Mouse (Mus musculus) fibroblast of lung, adult 2 months (primary cell): ENCODE results near the gene Pdpk1.

Experiments used
- DNase-seq: peaks from one replicate; pipeline ENCODE4 v3.0.0-alpha.2; 2011; ENCODE audit warnings: low read depth

Pdpk1 gene

DNA sequence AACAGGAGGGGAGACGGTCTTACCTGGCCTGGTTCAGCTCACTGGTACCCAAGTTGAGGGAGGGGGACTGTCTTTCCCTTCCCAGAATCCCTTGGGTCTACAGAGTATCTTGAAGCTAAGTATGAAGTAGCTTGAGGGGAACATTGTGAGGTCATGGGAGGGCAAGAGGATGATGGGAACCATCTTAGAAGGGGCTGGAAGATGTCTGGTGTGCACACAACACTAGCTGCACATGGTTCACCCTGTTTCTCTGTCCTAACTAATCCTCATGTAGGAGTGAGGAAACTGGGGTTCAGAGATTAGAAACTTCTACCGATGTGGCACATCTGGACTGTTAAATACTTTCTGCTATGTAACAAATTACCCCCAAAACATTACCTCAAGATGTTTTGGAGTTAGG, at the start of gene Pdpk1:
Gene Pdpk1, minus strand, starts transcription at position 101 of the 400 bp plus-strand sequence.
- no peak for DNase-seq

DNA sequence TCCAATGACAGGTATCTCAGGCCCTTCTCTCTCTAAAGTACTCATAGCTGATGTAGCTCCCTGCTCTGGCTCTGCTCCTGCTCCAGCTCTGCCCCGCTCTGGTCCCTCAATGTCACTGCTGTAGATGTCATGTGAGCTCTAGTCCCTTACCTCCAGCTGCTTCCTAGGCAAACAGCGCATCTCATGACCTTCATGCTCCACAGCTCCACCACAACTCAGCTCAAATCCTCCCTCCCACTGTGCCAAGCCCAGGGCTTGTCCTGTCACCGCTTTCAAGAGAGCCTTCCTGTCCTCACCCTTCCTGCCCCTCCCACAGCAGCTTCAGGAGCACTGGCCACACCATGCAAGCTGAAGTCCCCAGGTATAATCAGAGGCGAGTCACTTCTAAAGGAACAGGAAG, 49.0 kb upstream of the Pdpk1 start:
- no peak for DNase-seq

DNA sequence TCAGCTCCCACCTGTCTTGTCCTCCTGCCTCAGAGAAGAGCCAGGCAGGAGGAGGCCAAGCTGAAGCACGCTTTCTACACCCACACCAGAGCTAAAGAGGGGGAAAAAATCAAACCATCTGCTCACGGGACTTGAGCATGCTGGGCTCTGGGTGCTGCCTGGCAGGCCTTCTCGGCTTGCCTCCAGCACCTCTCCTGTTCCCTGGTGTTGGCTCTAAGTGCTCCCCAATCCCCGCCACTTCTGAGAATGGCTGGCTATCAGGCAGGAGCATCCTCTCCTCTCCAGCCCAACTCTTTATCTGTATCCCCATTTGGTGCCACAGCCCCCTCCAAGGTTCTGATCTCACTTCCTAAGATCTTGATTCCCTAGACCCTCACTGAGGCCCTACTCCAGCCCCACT, 48.5 kb upstream of the Pdpk1 start:
- DNase-seq = no peak

- no peak for DNase-seq
Observed at GRCm38 (mm10) chr17:24197032-24197824, 46.5 kb upstream of the Pdpk1 start.

DNA sequence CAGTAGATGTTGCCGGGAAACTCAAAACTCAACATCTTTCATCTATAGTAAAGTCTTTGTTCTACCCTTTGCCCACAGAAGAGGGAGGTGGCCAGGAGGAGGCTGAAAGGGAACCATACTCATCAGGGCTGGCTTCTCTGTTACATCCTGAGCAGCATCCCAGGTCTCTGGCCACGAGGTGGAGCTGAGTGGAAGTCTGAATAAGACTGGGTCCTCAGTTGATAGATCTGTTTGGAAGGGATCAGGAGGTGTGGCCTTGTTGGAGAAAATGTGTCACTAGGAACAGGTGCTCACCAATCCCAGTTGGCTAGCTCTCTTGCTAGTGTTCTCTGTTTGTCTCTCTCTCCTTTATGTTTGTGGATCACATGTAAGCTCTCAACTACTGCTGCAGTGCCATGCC, 44.6 kb upstream of the Pdpk1 start:
- no peak for DNase-seq

DNA sequence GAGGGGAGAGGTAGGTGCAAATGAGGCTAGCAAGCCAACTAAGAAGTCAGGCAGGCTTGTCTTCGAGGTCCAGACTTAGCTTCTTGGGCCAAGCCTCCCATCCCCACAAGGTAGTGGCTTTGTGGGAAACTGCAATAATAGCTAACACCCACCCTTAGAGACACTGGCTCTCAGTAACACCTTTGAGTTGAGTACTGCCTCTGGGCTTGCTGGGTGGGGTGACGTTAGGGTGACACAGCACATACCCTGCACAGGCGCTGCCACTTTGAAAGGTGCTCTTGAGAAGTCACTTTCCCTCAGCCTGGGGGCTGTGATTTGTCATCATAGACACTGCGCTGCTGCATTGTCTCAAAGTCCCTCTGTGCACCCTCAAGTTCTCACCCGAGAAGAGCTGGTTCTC, 43.0 kb upstream of the Pdpk1 start:
- no peak for DNase-seq

DNA sequence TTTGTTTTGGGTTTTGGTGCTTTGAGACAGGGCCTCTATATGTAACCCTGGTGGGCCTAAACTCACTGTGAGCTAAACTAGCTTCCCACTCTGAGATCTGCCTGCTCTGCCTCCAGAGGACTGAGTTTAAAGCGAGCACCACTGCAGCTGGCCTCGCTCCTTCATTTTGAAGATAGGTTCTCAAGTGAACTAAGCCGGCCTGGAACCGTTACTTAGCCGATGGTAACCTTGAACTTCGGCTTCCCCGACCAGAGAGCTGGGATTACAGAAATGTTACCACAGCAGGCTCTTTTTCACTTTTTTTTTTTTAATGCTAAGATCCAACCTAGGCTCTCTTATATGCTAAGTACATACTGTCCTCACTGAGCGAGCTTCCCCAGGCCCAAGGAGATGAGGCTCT, 42.5 kb upstream of the Pdpk1 start:
- DNase-seq = no peak

DNA sequence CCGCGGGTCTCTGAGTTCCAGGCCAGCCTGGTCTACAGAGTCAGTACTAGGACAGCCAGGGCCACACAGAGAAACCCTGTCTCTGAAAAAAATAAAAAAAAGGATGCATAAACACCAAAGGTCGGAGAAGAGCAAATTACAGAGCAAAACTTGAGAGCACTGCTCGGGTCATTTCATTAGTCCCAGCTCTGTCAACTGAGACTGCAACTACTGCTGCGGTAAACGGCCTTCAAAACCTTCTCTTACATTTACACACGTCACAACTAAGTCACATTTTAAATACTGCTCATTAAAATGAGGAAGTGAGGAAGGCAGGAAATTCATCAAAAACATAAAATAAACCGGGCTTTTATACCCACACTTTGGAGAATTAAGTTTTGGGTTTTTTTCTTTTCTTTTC, 42.1 kb upstream of the Pdpk1 start:
- no peak for DNase-seq

- no peak for DNase-seq
Observed at GRCm38 (mm10) chr17:24191481-24191880, 40.8 kb upstream of the Pdpk1 start.

GRCm38 (mm10) chr17:24190934-24191333, 40.2 kb upstream of the Pdpk1 start:
- DNase-seq = no peak

DNA sequence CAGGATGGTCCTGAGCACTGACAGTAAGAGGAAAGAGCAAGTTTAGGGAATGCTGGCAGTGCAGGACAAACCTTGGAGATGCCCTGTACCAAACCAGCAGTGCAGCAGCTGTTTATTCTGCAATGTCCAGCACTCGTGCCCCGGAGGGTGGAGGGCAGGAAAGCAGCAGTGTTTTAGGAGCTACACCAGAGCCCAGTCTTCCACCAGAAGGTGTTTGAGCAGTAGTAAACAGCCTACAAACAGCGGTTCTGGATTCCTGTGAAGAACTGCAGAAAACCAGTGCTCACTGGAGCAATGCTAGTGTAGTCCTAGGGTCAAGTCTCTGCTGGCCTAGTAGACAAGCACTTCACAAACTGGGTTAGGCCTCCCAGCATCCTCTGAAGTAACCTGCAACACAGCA, 23.5 kb upstream of the Pdpk1 start:
- DNase-seq = no peak

- no peak for DNase-seq
Observed at GRCm38 (mm10) chr17:24173423-24173822, 22.7 kb upstream of the Pdpk1 start.

GRCm38 (mm10) chr17:24171738-24172137, 21.0 kb upstream of the Pdpk1 start:
- DNase-seq = no peak

DNA sequence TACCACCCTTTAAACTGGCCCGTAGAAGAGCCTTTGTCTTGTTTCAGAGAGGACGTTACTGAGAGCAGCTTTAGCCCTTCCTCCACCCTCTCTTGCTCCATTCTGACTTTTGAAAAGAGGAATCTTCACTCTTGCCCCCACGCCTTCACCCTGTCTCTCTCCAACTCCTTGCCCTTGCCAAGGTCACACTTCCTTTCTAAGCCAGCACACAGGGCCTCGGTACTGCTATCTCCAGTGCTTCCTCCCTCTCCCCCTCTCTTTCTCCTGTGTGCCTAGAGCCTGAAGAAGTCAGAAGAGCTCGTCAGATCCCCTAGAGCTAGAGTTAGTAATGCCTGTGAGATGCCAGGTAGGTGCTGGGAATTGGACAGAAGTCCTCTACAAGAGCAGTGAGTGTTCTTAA, 20.0 kb upstream of the Pdpk1 start:
- no peak for DNase-seq

DNA sequence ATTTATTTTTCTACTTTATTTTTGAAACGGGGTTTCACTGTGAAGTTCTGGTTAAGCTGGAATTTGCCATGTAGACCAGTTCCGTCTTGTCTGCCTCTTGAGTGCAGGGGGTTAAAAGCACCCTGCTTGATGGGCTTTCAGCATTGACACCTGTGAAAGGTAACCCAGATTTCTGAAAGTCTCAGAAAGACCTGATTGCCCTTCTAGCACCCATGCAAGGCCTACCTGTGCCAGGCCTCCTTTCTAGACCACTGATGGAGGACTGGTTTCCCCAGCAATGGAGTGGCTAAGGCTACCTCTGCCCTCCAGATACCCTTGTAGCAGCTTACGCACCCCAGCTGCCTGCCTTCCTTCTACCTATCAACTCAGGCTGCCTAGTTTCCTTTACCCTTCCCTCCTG, 19.4 kb upstream of the Pdpk1 start:
- DNase-seq = no peak

- peak; percentile 70 for DNase-seq
Observed at GRCm38 (mm10) chr17:24169317-24170065, 18.8 kb upstream of the Pdpk1 start, which contains the start of gene Atp6v0c. Gene Atp6v0c, minus strand, starts transcription at chr17:24169702.

DNA sequence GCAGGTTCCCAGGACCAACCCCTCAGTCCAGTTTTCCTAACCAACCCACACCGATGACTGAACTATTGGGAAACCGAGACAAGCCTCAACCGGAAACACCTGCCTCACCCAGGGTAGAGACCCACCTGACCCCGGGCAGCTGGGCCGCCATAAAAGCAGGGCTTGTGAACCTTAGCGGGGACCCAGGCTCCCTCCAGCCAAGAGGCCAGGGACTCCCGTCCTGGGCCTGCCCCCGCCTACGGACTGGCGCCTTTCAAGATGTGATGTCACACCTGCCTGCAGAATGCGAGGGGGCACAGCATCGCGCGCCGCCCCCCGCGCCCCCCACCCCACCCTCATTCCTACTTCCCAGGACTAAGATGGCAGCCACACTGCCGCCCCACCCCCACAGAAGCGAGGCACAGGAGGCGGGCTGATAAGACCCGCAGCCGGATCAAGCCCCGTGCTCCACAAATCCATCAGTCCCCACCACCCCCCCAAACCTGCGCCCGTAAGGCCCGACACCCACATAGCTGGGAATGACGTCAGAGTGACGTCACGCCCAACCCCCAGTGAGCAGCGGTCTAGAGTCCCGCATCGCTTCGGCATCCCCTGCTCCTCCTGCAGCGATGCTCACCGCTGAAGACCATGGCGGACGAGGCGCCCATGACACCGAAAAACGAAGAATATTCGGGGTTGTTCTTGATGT, 18.0 kb upstream of the Pdpk1 start:
- DNase-seq = no peak

GRCm38 (mm10) chr17:24167891-24168505, 17.3 kb upstream of the Pdpk1 start:
- no peak for DNase-seq

GRCm38 (mm10) chr17:24167120-24167519, 16.4 kb upstream of the Pdpk1 start:
- DNase-seq = no peak

DNA sequence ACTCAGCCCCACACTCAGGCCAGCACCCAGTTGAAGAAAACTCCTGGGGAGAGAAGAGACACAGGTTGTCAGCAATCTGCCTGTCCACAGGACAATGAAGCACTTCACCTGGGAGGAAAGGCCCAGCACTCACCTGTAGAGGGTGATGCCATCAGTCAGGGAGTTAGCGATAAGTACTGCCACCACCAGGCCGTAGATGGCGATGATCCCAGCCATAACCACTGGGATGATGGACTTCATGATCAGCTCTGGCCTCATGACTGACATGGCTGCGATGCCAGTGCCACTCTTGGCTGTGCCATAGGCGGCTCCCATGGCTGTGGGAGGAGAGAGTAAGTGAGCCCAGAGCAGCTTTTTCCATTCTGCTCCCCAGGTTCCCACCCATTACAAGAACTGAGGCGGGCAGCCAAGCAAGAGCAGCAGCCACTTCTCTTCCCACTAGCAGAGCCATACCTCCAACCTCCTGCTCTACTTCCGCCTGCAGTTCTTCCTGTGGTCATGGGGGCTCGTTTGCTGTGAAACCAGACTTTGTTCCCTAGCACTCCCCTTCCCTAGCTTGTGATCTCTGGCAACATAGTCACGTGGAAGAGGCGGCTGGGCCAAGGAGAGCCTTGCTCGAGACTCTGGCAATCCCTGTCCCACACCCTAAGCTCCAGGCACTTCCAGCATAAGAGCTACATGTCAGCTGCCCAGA, 14.0 kb upstream of the Pdpk1 start:
- no peak for DNase-seq

GRCm38 (mm10) chr17:24163176-24163962, 12.6 kb upstream of the Pdpk1 start, which contains the start of gene Amdhd2:
Gene Amdhd2, minus strand, starts transcription at chr17:24163766.
- DNase-seq = peak; percentile 91
